Mouse (Mus musculus): ENCODE data around the gene Zfp768. TPM values are rescaled to one million over a fixed set of nuclear protein-coding genes. Genes with fewer than 3 reads are reported as not detected.

The Zfp768 gene
- polyA plus RNA-seq, 1 experiment from 2014 or later, result 19.1 TPM

- WGBS, result 70% methylated on average over 4 of the region's 4 CpGs
- Histone ChIP-seq H3K9ac (no peak overlapping the region), H3K9me3 (replicated peaks) (no peaks in the 10 kb centered on the region; the same call in 1 of the 2 replicates), H3K4me1 (replicated peaks) (peaks cover 5% of the 10 kb centered on the region; the same call in 1 of the 2 replicates), H3K36me3 (no peaks in the 10 kb centered on the region), H3K27ac (ENCODE audit: poor library complexity, severe bottlenecking) (no peak overlapping the region), H3K4me2 (no peak overlapping the region), H3K27me3 (replicated peaks) (no peaks in the 10 kb centered on the region), H3K4me3 (no peak overlapping the region)
- ATAC-seq (ENCODE audit: insufficient number of reproducible peaks, low FRiP score), result no peak
Measured at GRCm38 (mm10) chr7:127335604-127336003, 9.8 kb downstream of the Zfp768 start.

- Histone ChIP-seq H3K4me2 (no peak overlapping the region), H3K9me3 (replicated peaks) (no peaks in the 10 kb centered on the region; the same call in 1 of the 2 replicates), H3K27me3 (replicated peaks) (no peaks in the 10 kb centered on the region), H3K27ac (ENCODE audit: poor library complexity, severe bottlenecking) (no peak overlapping the region), H3K36me3 (no peaks in the 10 kb centered on the region), H3K9ac (no peak overlapping the region), H3K4me3 (no peak overlapping the region), H3K4me1 (replicated peaks) (peaks cover 4% of the 10 kb centered on the region; the same call in 1 of the 2 replicates)
- no peak for ATAC-seq (ENCODE audit: insufficient number of reproducible peaks, low FRiP score)
- 71% methylated on average over 6 of the region's 6 CpGs for WGBS
Measured at GRCm38 (mm10) chr7:127333240-127333639, 12.1 kb downstream of the Zfp768 start.

GRCm38 (mm10) chr7:127326685-127327084 is 18.7 kb downstream of the Zfp768 start:
- no peak for ATAC-seq (ENCODE audit: insufficient number of reproducible peaks, low FRiP score)
- no peak overlapping the region for H3K4me2 ChIP-seq
- no peaks in the 10 kb centered on the region for H3K36me3 ChIP-seq
- H3K9me3 ChIP-seq (replicated peaks), result no peaks in the 10 kb centered on the region
- WGBS, result 58% methylated on average over 2 of the region's 2 CpGs
- no peaks in the 10 kb centered on the region for H3K4me1 ChIP-seq (replicated peaks)
- peaks cover 7% of the 10 kb centered on the region; the same call in 1 of the 2 replicates for H3K27me3 ChIP-seq (replicated peaks)
- H3K27ac ChIP-seq (ENCODE audit: poor library complexity, severe bottlenecking), result no peak overlapping the region
- H3K9ac ChIP-seq, result no peak overlapping the region
- no peak overlapping the region for H3K4me3 ChIP-seq

- no peaks in the 10 kb centered on the region for H3K36me3 ChIP-seq
- H3K4me2 ChIP-seq, result no peak overlapping the region
- H3K27ac ChIP-seq (ENCODE audit: poor library complexity, severe bottlenecking), result no peak overlapping the region
- peaks cover 7% of the 10 kb centered on the region; the same call in 1 of the 2 replicates for H3K27me3 ChIP-seq (replicated peaks)
- H3K4me1 ChIP-seq (replicated peaks), result no peaks in the 10 kb centered on the region
- H3K9me3 ChIP-seq (replicated peaks), result no peaks in the 10 kb centered on the region
- no peak overlapping the region for H3K4me3 ChIP-seq
- H3K9ac ChIP-seq, result no peak overlapping the region
- WGBS, result 80% methylated on average over 8 of the region's 8 CpGs
- ATAC-seq (ENCODE audit: insufficient number of reproducible peaks, low FRiP score), result no peak
Measured at GRCm38 (mm10) chr7:127325550-127325949, 19.8 kb downstream of the Zfp768 start.

- Histone ChIP-seq H3K27ac (ENCODE audit: poor library complexity, severe bottlenecking) (no peak overlapping the region), H3K4me3 (no peak overlapping the region), H3K4me2 (no peak overlapping the region), H3K9ac (no peak overlapping the region), H3K4me1 (replicated peaks) (no peaks in the 10 kb centered on the region), H3K36me3 (no peaks in the 10 kb centered on the region), H3K27me3 (replicated peaks) (peaks cover 7% of the 10 kb centered on the region; the same call in 1 of the 2 replicates), H3K9me3 (replicated peaks) (no peaks in the 10 kb centered on the region)
- ATAC-seq (ENCODE audit: insufficient number of reproducible peaks, low FRiP score), result no peak
- WGBS, result 73% methylated on average over 7 of the region's 7 CpGs
Measured at GRCm38 (mm10) chr7:127324944-127325343, 20.4 kb downstream of the Zfp768 start.

- 40% methylated on average over 5 of the region's 5 CpGs for WGBS
- no peak for ATAC-seq (ENCODE audit: insufficient number of reproducible peaks, low FRiP score)
- Histone ChIP-seq H3K9ac (no peak overlapping the region), H3K4me3 (no peak overlapping the region), H3K27ac (ENCODE audit: poor library complexity, severe bottlenecking) (no peak overlapping the region), H3K4me1 (replicated peaks) (no peaks in the 10 kb centered on the region), H3K9me3 (replicated peaks) (no peaks in the 10 kb centered on the region), H3K4me2 (no peak overlapping the region), H3K36me3 (no peaks in the 10 kb centered on the region), H3K27me3 (replicated peaks) (peaks cover 7% of the 10 kb centered on the region; the same call in 1 of the 2 replicates)
Measured at GRCm38 (mm10) chr7:127322085-127322484, 23.3 kb downstream of the Zfp768 start.

GRCm38 (mm10) chr7:127321106-127321505 is 24.3 kb downstream of the Zfp768 start:
- H3K27ac ChIP-seq (ENCODE audit: poor library complexity, severe bottlenecking), result no peak overlapping the region
- no peak overlapping the region for H3K4me3 ChIP-seq
- 62% methylated on average over 4 of the region's 4 CpGs for WGBS
- H3K4me1 ChIP-seq (replicated peaks), result no peaks in the 10 kb centered on the region
- no peak overlapping the region for H3K4me2 ChIP-seq
- no peak for ATAC-seq (ENCODE audit: insufficient number of reproducible peaks, low FRiP score)
- H3K9ac ChIP-seq, result no peak overlapping the region
- no peaks in the 10 kb centered on the region for H3K36me3 ChIP-seq
- H3K9me3 ChIP-seq (replicated peaks), result 0 out of 2 replicates have a peak, but pooled peaks cover 2% of the 10 kb centered on the region
- peaks cover 7% of the 10 kb centered on the region; the same call in 1 of the 2 replicates for H3K27me3 ChIP-seq (replicated peaks)

GRCm38 (mm10) chr7:127313912-127314311 is 31.5 kb downstream of the Zfp768 start:
- Histone ChIP-seq H3K4me3 (no peak overlapping the region), H3K4me1 (replicated peaks) (0 out of 2 replicates have a peak, but pooled peaks cover 5% of the 10 kb centered on the region), H3K36me3 (no peaks in the 10 kb centered on the region), H3K4me2 (no peak overlapping the region; the same call in 1 of the 2 replicates), H3K9me3 (replicated peaks) (0 out of 2 replicates have a peak, but pooled peaks cover 2% of the 10 kb centered on the region), H3K27ac (ENCODE audit: poor library complexity, severe bottlenecking) (no peak overlapping the region), H3K27me3 (replicated peaks) (0 out of 2 replicates have a peak, but pooled peaks cover 7% of the 10 kb centered on the region), H3K9ac (no peak overlapping the region)
- 30% methylated on average over 8 of the region's 8 CpGs for WGBS
- ATAC-seq (ENCODE audit: insufficient number of reproducible peaks, low FRiP score), result no peak

- 0 out of 2 replicates have a peak, but pooled peaks cover 7% of the 10 kb centered on the region for H3K27me3 ChIP-seq (replicated peaks)
- no peak overlapping the region for H3K4me3 ChIP-seq
- ATAC-seq (ENCODE audit: insufficient number of reproducible peaks, low FRiP score), result no peak
- no peaks in the 10 kb centered on the region for H3K9me3 ChIP-seq (replicated peaks)
- H3K4me2 ChIP-seq, result no peak overlapping the region
- no peak overlapping the region for H3K27ac ChIP-seq (ENCODE audit: poor library complexity, severe bottlenecking)
- H3K36me3 ChIP-seq, result no peaks in the 10 kb centered on the region
- WGBS, result 60% methylated on average over 12 of the region's 12 CpGs
- no peak overlapping the region for H3K9ac ChIP-seq
- 0 out of 2 replicates have a peak, but pooled peaks cover 5% of the 10 kb centered on the region for H3K4me1 ChIP-seq (replicated peaks)
Measured at GRCm38 (mm10) chr7:127309951-127310350, 35.4 kb downstream of the Zfp768 start.

GRCm38 (mm10) chr7:127308887-127309286 is 36.5 kb downstream of the Zfp768 start:
- no peaks in the 10 kb centered on the region for H3K36me3 ChIP-seq
- 0 out of 2 replicates have a peak, but pooled peaks cover under 1% of the 10 kb centered on the region for H3K4me1 ChIP-seq (replicated peaks)
- 0 out of 2 replicates have a peak, but pooled peaks cover 7% of the 10 kb centered on the region for H3K27me3 ChIP-seq (replicated peaks)
- no peak for ATAC-seq (ENCODE audit: insufficient number of reproducible peaks, low FRiP score)
- H3K4me2 ChIP-seq, result no peak overlapping the region
- WGBS, result 69% methylated on average over 4 of the region's 4 CpGs
- H3K4me3 ChIP-seq, result no peak overlapping the region
- no peak overlapping the region for H3K27ac ChIP-seq (ENCODE audit: poor library complexity, severe bottlenecking)
- no peaks in the 10 kb centered on the region for H3K9me3 ChIP-seq (replicated peaks)
- H3K9ac ChIP-seq, result no peak overlapping the region

GRCm38 (mm10) chr7:127308431-127308830 is 37.0 kb downstream of the Zfp768 start:
- H3K9me3 ChIP-seq (replicated peaks), result no peaks in the 10 kb centered on the region
- no peak overlapping the region for H3K27ac ChIP-seq (ENCODE audit: poor library complexity, severe bottlenecking)
- ATAC-seq (ENCODE audit: insufficient number of reproducible peaks, low FRiP score), result no peak
- H3K9ac ChIP-seq, result no peak overlapping the region
- H3K36me3 ChIP-seq, result no peaks in the 10 kb centered on the region
- H3K4me2 ChIP-seq, result no peak overlapping the region
- 75% methylated on average over 2 of the region's 2 CpGs for WGBS
- 0 out of 2 replicates have a peak, but pooled peaks cover 7% of the 10 kb centered on the region for H3K27me3 ChIP-seq (replicated peaks)
- H3K4me3 ChIP-seq, result no peak overlapping the region
- no peaks in the 10 kb centered on the region for H3K4me1 ChIP-seq (replicated peaks)

Data from heart, embryonic 12.5 days (tissue).